Mouse (Mus musculus) forebrain, embryonic 13.5 days (tissue): ENCODE measurements at regions not wholly inside any gene's neighbourhood (a gene's known extent, or its start where the extent isn't known, plus 50 kb on each side); places are given as distances from the start of the nearest gene placed in this dataset.

Experiments
- ATAC-seq: fragments of 200-750 bp; cut with Nextera tagmentation; 2 replicates; pipeline ENCODE4 v1.8.0; 2017
- H3K27ac ChIP-seq: fragments of 300-500 bp; sonication (generic); 2 replicates; pipeline ENCODE4 v1.5.1; 2015; ENCODE audit warnings: inconsistent platforms, mild to moderate bottlenecking, moderate library complexity
- H3K27me3 ChIP-seq: fragments of 300-500 bp; sonication (generic); 2 replicates; pipeline ENCODE4 v1.6.1; 2015; ENCODE audit warnings: mild to moderate bottlenecking, inconsistent platforms
- H3K36me3 ChIP-seq: fragments of 300-500 bp; sonication (generic); 2 replicates; pipeline ENCODE4 v1.6.1; 2015; ENCODE audit warnings: mild to moderate bottlenecking, inconsistent platforms; ENCODE audit not compliant: poor library complexity, severe bottlenecking
- H3K4me1 ChIP-seq: fragments of 300-500 bp; sonication (generic); 2 replicates; pipeline ENCODE4 v1.6.1; 2015; ENCODE audit warnings: inconsistent platforms
- H3K4me2 ChIP-seq: fragments of 300-500 bp; sonication (generic); 2 replicates; pipeline ENCODE4 v1.6.1; 2015; ENCODE audit warnings: inconsistent platforms, mild to moderate bottlenecking, moderate library complexity
- H3K4me3 ChIP-seq: fragments of 300-500 bp; sonication (generic); 2 replicates; pipeline ENCODE4 v1.5.1; 2015; ENCODE audit warnings: mild to moderate bottlenecking, inconsistent platforms
- H3K9ac ChIP-seq: fragments of 300-500 bp; sonication (generic); 2 replicates; pipeline ENCODE4 v1.6.1; 2015; ENCODE audit warnings: mild to moderate bottlenecking, inconsistent platforms
- H3K9me3 ChIP-seq: fragments of 300-500 bp; sonication (generic); replicated peaks from 2 replicates; pipeline ENCODE4 v1.6.1; 2016; ENCODE audit warnings: inconsistent platforms
- WGBS: fragments of 180-500 bp; shearing (Covaris S2); methylation state at CpG from one replicate; pipeline ENCODE4 v1.1.7; 2015; 5-methylcytosine and 5-hydroxymethylcytosine counted together

- Histone ChIP-seq H3K9ac (no peak overlapping the region), H3K27ac (0 out of 2 replicates have a peak overlapping the region, but pooled peaks have one; percentile 10), H3K36me3 (no peaks in the 10 kb centered on the region), H3K4me2 (no peak overlapping the region), H3K4me3 (no peak overlapping the region), H3K4me1 (no peaks in the 10 kb centered on the region), H3K9me3 (no peaks in the 10 kb centered on the region), H3K27me3 (no peaks in the 10 kb centered on the region)
- 66% methylated on average over 4 of the region's 4 CpGs for WGBS
- peak; percentile 74 for ATAC-seq
Observed at GRCm38 (mm10) chr3:62047704-62048506, 290.2 kb upstream of the Arhgef26 start.

- Histone ChIP-seq H3K4me3 (no peak overlapping the region), H3K27me3 (no peaks in the 10 kb centered on the region), H3K9me3 (no peaks in the 10 kb centered on the region), H3K27ac (no peak overlapping the region), H3K9ac (no peak overlapping the region), H3K4me1 (no peaks in the 10 kb centered on the region), H3K36me3 (no peaks in the 10 kb centered on the region), H3K4me2 (no peak overlapping the region)
- peak; percentile 68 for ATAC-seq
- WGBS = 69% methylated on average over 1 of the region's 1 CpGs
Observed at GRCm38 (mm10) chr3:62054237-62054636, 283.9 kb upstream of the Arhgef26 start.

GRCm38 (mm10) chr3:62078511-62078910 is 259.6 kb upstream of the Arhgef26 start:
- Histone ChIP-seq H3K9ac (no peak overlapping the region), H3K4me2 (no peak overlapping the region), H3K36me3 (no peaks in the 10 kb centered on the region), H3K27ac (no peak overlapping the region), H3K9me3 (no peaks in the 10 kb centered on the region), H3K4me3 (no peak overlapping the region), H3K27me3 (no peaks in the 10 kb centered on the region), H3K4me1 (no peaks in the 10 kb centered on the region)
- WGBS = 70% methylated on average over 2 of the region's 2 CpGs
- ATAC-seq = no peak

DNA sequence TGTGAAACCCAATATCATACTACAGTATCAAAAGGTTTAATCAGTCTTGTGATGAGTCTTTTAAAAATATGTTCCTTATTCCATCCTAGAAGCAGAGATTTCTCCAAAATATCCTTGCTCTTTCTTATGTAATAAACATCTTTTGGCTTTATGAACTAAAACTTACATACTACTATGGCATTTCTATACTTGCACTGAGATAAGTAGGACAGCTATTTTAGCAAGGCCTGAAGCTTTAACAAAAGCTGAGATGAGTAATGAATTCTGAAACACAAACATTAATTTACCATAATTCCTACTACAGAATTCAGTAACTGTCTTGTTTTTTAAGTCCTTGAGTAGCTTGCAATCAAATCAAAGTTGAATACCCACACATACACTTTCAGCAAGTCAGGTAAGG is 252.6 kb upstream of the Arhgef26 start:
- no peak for ATAC-seq
- H3K4me1 ChIP-seq = no peaks in the 10 kb centered on the region
- no peak overlapping the region for H3K4me3 ChIP-seq
- no peak overlapping the region for H3K4me2 ChIP-seq
- H3K9ac ChIP-seq = no peak overlapping the region
- H3K9me3 ChIP-seq = no peaks in the 10 kb centered on the region
- H3K36me3 ChIP-seq = no peaks in the 10 kb centered on the region
- H3K27ac ChIP-seq = no peak overlapping the region
- H3K27me3 ChIP-seq = no peaks in the 10 kb centered on the region

DNA sequence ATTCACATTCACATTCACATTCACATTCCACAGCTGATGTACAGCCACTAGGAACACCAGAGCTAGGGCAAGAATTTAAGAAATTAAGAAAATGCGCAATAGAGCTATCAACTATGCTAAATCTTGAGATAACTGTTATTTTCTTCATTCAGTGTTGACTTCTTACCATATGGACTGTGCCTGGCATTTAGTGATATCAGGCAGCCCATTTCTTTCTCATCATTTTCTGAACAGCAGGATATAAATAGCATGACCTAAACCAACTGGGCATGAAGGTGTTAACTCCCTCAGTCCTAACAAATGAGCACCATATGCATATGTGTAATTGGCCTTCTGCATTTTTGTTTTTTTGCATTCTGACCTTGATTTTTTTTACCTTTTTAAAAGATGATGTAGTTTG is 250.9 kb upstream of the Arhgef26 start:
- no peaks in the 10 kb centered on the region for H3K36me3 ChIP-seq
- peak; percentile 72 for ATAC-seq
- no peak overlapping the region for H3K27ac ChIP-seq
- no peaks in the 10 kb centered on the region for H3K9me3 ChIP-seq
- no peak overlapping the region for H3K4me2 ChIP-seq
- no peak overlapping the region for H3K9ac ChIP-seq
- H3K27me3 ChIP-seq = no peaks in the 10 kb centered on the region
- no peak overlapping the region for H3K4me3 ChIP-seq
- no peaks in the 10 kb centered on the region for H3K4me1 ChIP-seq
- 76% methylated on average over 1 of the region's 1 CpGs for WGBS

- 77% methylated on average over 5 of the region's 5 CpGs for WGBS
- Histone ChIP-seq H3K27me3 (no peaks in the 10 kb centered on the region), H3K36me3 (no peaks in the 10 kb centered on the region), H3K4me1 (no peaks in the 10 kb centered on the region), H3K9ac (no peak overlapping the region), H3K4me3 (no peak overlapping the region), H3K4me2 (no peak overlapping the region), H3K27ac (no peak overlapping the region), H3K9me3 (no peaks in the 10 kb centered on the region)
- ATAC-seq = no peak
Observed at GRCm38 (mm10) chr3:62103101-62103500, 235.0 kb upstream of the Arhgef26 start.

DNA sequence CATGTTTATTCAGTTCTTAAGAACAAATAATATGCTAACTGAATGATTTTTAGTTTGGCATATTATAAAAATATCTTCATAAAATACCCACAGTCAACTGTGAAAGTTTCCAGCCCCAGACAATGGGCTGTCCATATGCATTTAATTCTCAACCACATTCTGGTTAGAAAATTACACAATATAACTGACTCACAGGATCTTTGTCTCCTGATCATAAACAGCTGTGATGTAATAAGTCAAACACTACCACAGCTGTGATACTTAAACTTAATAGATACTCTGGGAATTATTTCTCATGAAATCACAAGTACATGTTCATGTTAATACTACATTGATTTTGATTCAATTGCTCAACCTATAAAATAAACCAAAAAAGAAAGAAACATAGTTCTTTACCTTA is 234.3 kb upstream of the Arhgef26 start:
- H3K4me3 ChIP-seq = no peak overlapping the region
- H3K9ac ChIP-seq = no peak overlapping the region
- no peak overlapping the region for H3K4me2 ChIP-seq
- no peaks in the 10 kb centered on the region for H3K9me3 ChIP-seq
- no peak for ATAC-seq
- H3K27me3 ChIP-seq = no peaks in the 10 kb centered on the region
- H3K36me3 ChIP-seq = no peaks in the 10 kb centered on the region
- H3K27ac ChIP-seq = no peak overlapping the region
- H3K4me1 ChIP-seq = no peaks in the 10 kb centered on the region

- H3K9ac ChIP-seq = no peak overlapping the region
- no peak for ATAC-seq
- H3K36me3 ChIP-seq = no peaks in the 10 kb centered on the region
- no peaks in the 10 kb centered on the region for H3K27me3 ChIP-seq
- no peaks in the 10 kb centered on the region for H3K4me1 ChIP-seq
- H3K9me3 ChIP-seq = no peaks in the 10 kb centered on the region
- no peak overlapping the region for H3K4me2 ChIP-seq
- no peak overlapping the region for H3K4me3 ChIP-seq
- no peak overlapping the region for H3K27ac ChIP-seq
- WGBS = 6% methylated on average over 1 of the region's 1 CpGs
Observed at GRCm38 (mm10) chr3:62104560-62104959, 233.6 kb upstream of the Arhgef26 start.

DNA sequence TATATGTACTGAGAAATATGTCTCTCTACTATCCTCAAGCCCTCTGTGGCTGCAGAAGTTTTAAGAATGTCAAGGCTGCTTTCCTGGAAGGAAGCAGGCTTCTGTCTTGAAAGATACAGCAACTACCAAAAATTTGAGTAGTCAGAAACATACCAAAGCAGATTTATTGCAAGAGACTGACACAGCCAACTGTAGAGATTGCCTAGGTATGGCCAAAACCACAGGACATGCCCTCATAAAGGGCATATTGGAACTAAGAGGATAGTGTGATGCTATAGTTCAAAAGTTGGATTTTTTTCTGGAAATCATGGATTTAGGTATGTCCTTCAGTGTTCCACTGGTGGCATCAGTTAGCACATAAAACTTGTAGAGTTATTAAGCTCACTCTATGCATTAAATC is 230.8 kb upstream of the Arhgef26 start:
- H3K4me2 ChIP-seq = no peak overlapping the region
- ATAC-seq = no peak
- no peak overlapping the region for H3K27ac ChIP-seq
- H3K9ac ChIP-seq = no peak overlapping the region
- H3K36me3 ChIP-seq = no peaks in the 10 kb centered on the region
- H3K9me3 ChIP-seq = no peaks in the 10 kb centered on the region
- no peaks in the 10 kb centered on the region for H3K27me3 ChIP-seq
- no peaks in the 10 kb centered on the region for H3K4me1 ChIP-seq
- no peak overlapping the region for H3K4me3 ChIP-seq
